Mouse (Mus musculus): ENCODE results near the gene Acot8. TPM values are rescaled to one million over a fixed set of nuclear protein-coding genes. Genes with fewer than 3 reads are reported as not detected.

The Acot8 gene
- total RNA-seq, 1 experiment, result 46.4 TPM

DNA sequence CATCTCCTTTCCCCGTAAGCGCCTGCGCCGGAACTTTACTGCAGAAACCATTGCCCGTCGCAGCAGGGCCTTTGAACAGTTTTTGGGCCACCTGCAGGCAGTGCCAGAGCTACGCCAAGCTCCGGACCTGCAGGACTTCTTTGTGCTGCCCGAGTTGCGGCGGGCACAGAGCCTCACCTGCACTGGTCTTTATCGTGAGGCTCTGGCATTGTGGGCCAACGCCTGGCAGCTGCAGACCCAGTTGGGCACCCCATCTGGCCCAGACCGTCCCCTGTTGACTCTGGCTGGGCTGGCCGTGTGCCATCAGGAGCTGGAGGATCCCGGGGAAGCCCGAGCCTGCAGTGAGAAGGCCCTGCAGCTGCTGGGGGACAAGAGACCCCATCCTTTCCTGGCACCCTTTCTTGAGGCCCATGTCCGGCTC, 12.8 kb downstream of the Acot8 start:
- H3K36me3 ChIP-seq (ENCODE audit: control insufficient read depth, insufficient read depth, low read length, poor library complexity, severe bottlenecking), result peaks cover 24% of the 10 kb centered on the region; the same call in 1 of the 2 replicates
- in situ Hi-C loops (cut with MboI; ENCODE audit: low sequenced_read_pairs in 2 of 2, unreplicated experiment in 2 of 2), result no loop called here

DNA sequence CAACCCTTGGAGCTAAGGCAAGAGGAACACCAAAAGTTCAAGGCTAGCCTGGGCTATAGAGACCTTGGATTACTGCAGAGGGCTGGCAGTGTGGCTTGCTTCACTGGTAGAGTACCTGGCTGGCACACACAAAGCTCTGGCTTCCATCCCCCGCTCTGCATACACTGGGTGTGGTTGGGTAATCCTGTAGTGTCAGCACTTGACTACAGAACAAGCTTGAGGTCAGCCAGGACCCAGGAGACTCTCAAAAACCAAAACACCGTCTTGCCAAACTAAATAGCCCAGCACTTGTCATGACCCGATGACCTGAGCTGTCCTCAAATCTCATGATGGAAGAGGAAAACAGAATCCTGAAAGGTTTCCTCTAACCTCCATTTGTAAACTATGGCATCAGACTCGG, 14.2 kb downstream of the Acot8 start:
- Histone ChIP-seq H3K4me1 (ENCODE audit: control insufficient read depth in 2 of 2, insufficient read depth in 2 of 2, low read length in 2 of 2, poor library complexity in 1 of 2) (peaks cover 8 to 34% of the 10 kb centered on the region in 2 experiments), H3K4me3 (ENCODE audit: insufficient read depth in 1 of 2, low read depth in 1 of 2, low read length in 2 of 2, poor library complexity in 1 of 2, severe bottlenecking in 1 of 2) (no peak overlapping the region), H3K9ac (ENCODE audit: insufficient read depth, low read depth, low read length, poor library complexity, severe bottlenecking) (no peak overlapping the region), H3K9me3 (ENCODE audit: control insufficient read depth, insufficient read depth, low read depth, low read length) (no peaks in the 10 kb centered on the region), H3K36me3 (ENCODE audit: control insufficient read depth, insufficient read depth, low read length, poor library complexity, severe bottlenecking) (peaks cover 16% of the 10 kb centered on the region; the same call in 1 of the 2 replicates), H3K27ac (ENCODE audit: insufficient read depth, low read depth, low read length, poor library complexity, severe bottlenecking) (no peak overlapping the region)
- in situ Hi-C loops (cut with MboI; ENCODE audit: low sequenced_read_pairs in 2 of 2, unreplicated experiment in 2 of 2), result no loop called here
- no peak for DNase-seq (ENCODE audit: low read depth, low spot score)
- no peak for TF ChIP-seq HCFC1 (IDR thresholded peaks at IDR 0.05; ENCODE audit: borderline replicate concordance, insufficient read depth, low read length)
- no peak for TF ChIP-seq ZC3H11A (IDR thresholded peaks at IDR 0.05; ENCODE audit: borderline replicate concordance, low read depth, low read length)
- TF ChIP-seq CHD2 (IDR thresholded peaks at IDR 0.05; ENCODE audit: low read depth, low read length), result no peak
- no peak for TF ChIP-seq MAFK (IDR thresholded peaks at IDR 0.05; ENCODE audit: insufficient read depth, low read depth, low read length)
- TF ChIP-seq ZNF384 (IDR thresholded peaks at IDR 0.05; ENCODE audit: low read depth, low read length), result no peak

More for the DNA sequence above, 12.8 kb downstream of the Acot8 start:
- no peak overlapping the region; a peak in 1 of 4 replicates for H3K4me3 ChIP-seq (ENCODE audit: insufficient read depth in 1 of 2, low read depth in 1 of 2, low read length in 2 of 2, poor library complexity in 1 of 2, severe bottlenecking in 1 of 2)
- H3K4me1 ChIP-seq (ENCODE audit: control insufficient read depth in 2 of 2, insufficient read depth in 2 of 2, low read length in 2 of 2, poor library complexity in 1 of 2), result peaks cover 8 to 30% of the 10 kb centered on the region in 2 experiments
- no peak for DNase-seq (ENCODE audit: low read depth, low spot score)
- peak overlapping the region; percentile 4; the same call in 1 of the 2 replicates for H3K9ac ChIP-seq (ENCODE audit: insufficient read depth, low read depth, low read length, poor library complexity, severe bottlenecking)
- no peak for TF ChIP-seq MAFK (IDR thresholded peaks at IDR 0.05; ENCODE audit: insufficient read depth, low read depth, low read length)
- TF ChIP-seq ZNF384 (IDR thresholded peaks at IDR 0.05; ENCODE audit: low read depth, low read length), result no peak
- no peak for TF ChIP-seq HCFC1 (IDR thresholded peaks at IDR 0.05; ENCODE audit: borderline replicate concordance, insufficient read depth, low read length)
- no peak for TF ChIP-seq ZC3H11A (IDR thresholded peaks at IDR 0.05; ENCODE audit: borderline replicate concordance, low read depth, low read length)
- no peak for TF ChIP-seq CHD2 (IDR thresholded peaks at IDR 0.05; ENCODE audit: low read depth, low read length)
- no peaks in the 10 kb centered on the region for H3K9me3 ChIP-seq (ENCODE audit: control insufficient read depth, insufficient read depth, low read depth, low read length)
- no peak overlapping the region for H3K27ac ChIP-seq (ENCODE audit: insufficient read depth, low read depth, low read length, poor library complexity, severe bottlenecking)

DNA sequence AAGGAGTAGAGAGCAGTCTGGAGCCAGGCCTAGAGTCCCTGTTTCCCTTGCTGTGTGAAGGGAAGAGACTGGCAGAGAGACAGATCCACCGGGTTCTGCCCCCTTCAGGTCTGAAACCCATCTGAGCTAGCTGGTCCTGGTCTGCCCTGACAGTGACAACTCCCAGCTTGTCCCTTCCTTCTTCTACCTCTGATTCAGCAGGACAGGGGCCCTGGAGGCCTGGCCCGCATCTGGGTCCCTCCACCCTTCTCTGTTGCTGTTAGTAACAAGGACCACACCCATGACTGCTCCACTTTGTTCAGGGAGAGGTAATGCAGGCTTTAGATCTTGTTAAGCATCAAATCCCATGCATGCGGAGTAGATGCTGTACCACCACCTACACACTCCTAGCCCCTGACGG, 16.3 kb downstream of the Acot8 start:
- in situ Hi-C loops (cut with MboI; ENCODE audit: low sequenced_read_pairs in 2 of 2, unreplicated experiment in 2 of 2), result no loop called here
- H3K27ac ChIP-seq (ENCODE audit: insufficient read depth, low read depth, low read length, poor library complexity, severe bottlenecking), result no peak overlapping the region
- TF ChIP-seq ZNF384 (IDR thresholded peaks at IDR 0.05; ENCODE audit: low read depth, low read length) (no peak), CHD2 (IDR thresholded peaks at IDR 0.05; ENCODE audit: low read depth, low read length) (no peak), ZC3H11A (IDR thresholded peaks at IDR 0.05; ENCODE audit: borderline replicate concordance, low read depth, low read length) (no peak), HCFC1 (IDR thresholded peaks at IDR 0.05; ENCODE audit: borderline replicate concordance, insufficient read depth, low read length) (no peak), MAFK (IDR thresholded peaks at IDR 0.05; ENCODE audit: insufficient read depth, low read depth, low read length) (no peak)
- peaks cover 9% of the 10 kb centered on the region; the same call in 1 of the 2 replicates for H3K36me3 ChIP-seq (ENCODE audit: control insufficient read depth, insufficient read depth, low read length, poor library complexity, severe bottlenecking)
- no peak for DNase-seq (ENCODE audit: low read depth, low spot score)
- no peak overlapping the region for H3K4me3 ChIP-seq (ENCODE audit: insufficient read depth in 1 of 2, low read depth in 1 of 2, low read length in 2 of 2, poor library complexity in 1 of 2, severe bottlenecking in 1 of 2)
- H3K4me1 ChIP-seq (ENCODE audit: control insufficient read depth in 2 of 2, insufficient read depth in 2 of 2, low read length in 2 of 2, poor library complexity in 1 of 2), result peaks cover 7 to 32% of the 10 kb centered on the region in 2 experiments
- no peaks in the 10 kb centered on the region for H3K9me3 ChIP-seq (ENCODE audit: control insufficient read depth, insufficient read depth, low read depth, low read length)
- no peak overlapping the region for H3K9ac ChIP-seq (ENCODE audit: insufficient read depth, low read depth, low read length, poor library complexity, severe bottlenecking)

DNA sequence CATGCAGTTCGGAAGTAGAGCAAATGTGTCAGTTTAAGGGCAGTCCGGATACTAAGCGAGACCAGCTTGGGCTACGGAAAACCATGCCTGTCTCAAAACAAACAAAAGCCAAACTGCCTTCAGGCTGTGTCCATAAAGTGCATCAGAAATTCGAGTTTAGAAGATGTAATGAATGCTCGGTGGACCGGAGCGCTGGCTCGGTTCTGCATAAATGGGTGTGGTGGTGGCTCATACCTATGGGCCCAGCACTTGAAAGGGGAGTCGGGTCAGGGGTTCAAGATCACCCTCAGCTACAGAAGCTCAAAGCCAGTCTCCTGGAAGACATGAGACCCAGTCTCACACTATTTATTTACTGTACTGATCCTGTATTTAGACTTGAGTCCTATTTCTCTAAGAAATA, 16.9 kb downstream of the Acot8 start:
- Histone ChIP-seq H3K36me3 (ENCODE audit: control insufficient read depth, insufficient read depth, low read length, poor library complexity, severe bottlenecking) (peaks cover 7% of the 10 kb centered on the region; the same call in 1 of the 2 replicates), H3K4me3 (ENCODE audit: insufficient read depth in 1 of 2, low read depth in 1 of 2, low read length in 2 of 2, poor library complexity in 1 of 2, severe bottlenecking in 1 of 2) (no peak overlapping the region), H3K27ac (ENCODE audit: insufficient read depth, low read depth, low read length, poor library complexity, severe bottlenecking) (no peak overlapping the region), H3K4me1 (ENCODE audit: control insufficient read depth in 2 of 2, insufficient read depth in 2 of 2, low read length in 2 of 2, poor library complexity in 1 of 2) (peaks cover 5 to 29% of the 10 kb centered on the region in 2 experiments), H3K9me3 (ENCODE audit: control insufficient read depth, insufficient read depth, low read depth, low read length) (no peaks in the 10 kb centered on the region), H3K9ac (ENCODE audit: insufficient read depth, low read depth, low read length, poor library complexity, severe bottlenecking) (no peak overlapping the region)
- in situ Hi-C loops (cut with MboI; ENCODE audit: low sequenced_read_pairs in 2 of 2, unreplicated experiment in 2 of 2), result no loop called here
- TF ChIP-seq ZNF384 (IDR thresholded peaks at IDR 0.05; ENCODE audit: low read depth, low read length) (no peak), ZC3H11A (IDR thresholded peaks at IDR 0.05; ENCODE audit: borderline replicate concordance, low read depth, low read length) (no peak), MAFK (IDR thresholded peaks at IDR 0.05; ENCODE audit: insufficient read depth, low read depth, low read length) (no peak), HCFC1 (IDR thresholded peaks at IDR 0.05; ENCODE audit: borderline replicate concordance, insufficient read depth, low read length) (no peak), CHD2 (IDR thresholded peaks at IDR 0.05; ENCODE audit: low read depth, low read length) (no peak)
- no peak for DNase-seq (ENCODE audit: low read depth, low spot score)

All from ES-E14 (cell line).